In the genomic region with DNA sequence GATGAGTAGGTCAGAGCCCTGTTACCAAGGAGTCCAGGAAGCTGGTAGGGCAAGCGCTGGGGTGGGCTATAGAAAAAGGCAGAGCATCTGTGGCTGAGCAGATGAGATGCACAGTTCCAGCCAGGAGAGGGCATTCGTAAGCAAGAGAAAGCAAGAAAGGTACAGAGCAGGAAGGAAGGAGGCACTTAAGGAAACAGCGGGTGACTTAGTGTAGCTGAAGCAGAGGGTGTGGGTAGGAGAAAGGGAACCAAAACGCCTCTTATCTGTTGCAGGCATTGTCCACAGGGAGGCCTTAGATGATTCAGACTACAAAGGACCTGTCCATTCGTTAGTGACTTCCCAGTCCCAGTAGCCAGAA, we compare ENCODE assay signal across 8 mouse cellular contexts. TPM values are rescaled to one million over a fixed set of nuclear protein-coding genes. Genes with fewer than 3 reads are reported as not detected.
DNase-seq lines count a peak whose midpoint lies in the region; ATAC-seq and TF ChIP-seq lines count a peak whose summit lies in the region.

No protein-coding gene starts in this region.

- no peak overlapping the region for H3K27ac ChIP-seq in cortical plate, adult 2 months (ENCODE audit: insufficient read depth, low read length)
- H3K27ac ChIP-seq in heart, embryonic 16.5 days (ENCODE audit: low read length) = peak overlapping the region; percentile 19

- peak; percentile 19; the same call in 1 of the 2 replicates for ATAC-seq in heart, embryonic 16.5 days (replicated peaks; ENCODE audit: extremely low read depth, insufficient read depth, low FRiP score)

- H3K27me3 ChIP-seq in heart, embryonic 16.5 days (ENCODE audit: control insufficient read depth, insufficient read depth, low read length) = no peaks in the 10 kb centered on the region
- H3K27me3 ChIP-seq in megakaryocyte, embryonic 14.5 days (replicated peaks) = no peaks in the 10 kb centered on the region

- peak overlapping the region; percentile 72 for H3K4me3 ChIP-seq in cortical plate, adult 2 months (ENCODE audit: insufficient read depth, low read length)
- peak overlapping the region; percentile 98 for H3K4me3 ChIP-seq in heart, embryonic 16.5 days (ENCODE audit: low read length)
- H3K4me3 ChIP-seq in megakaryocyte, embryonic 14.5 days (replicated peaks) = peak overlapping the region; percentile 99

- TF ChIP-seq POLR2A in cortical plate, adult 2 months (IDR thresholded peaks at IDR 0.05; ENCODE audit: extremely low read depth, insufficient read depth, low read length) = no peak

- peak overlapping the region; percentile 92 for H3K4me2 ChIP-seq in heart, embryonic 16.5 days (ENCODE audit: low read depth, low read length)

- TF ChIP-seq CTCF in cortical plate, adult 2 months (IDR thresholded peaks at IDR 0.05; ENCODE audit: extremely low read depth, insufficient read depth, low read length) = peak; percentile 61

- peak overlapping the region; percentile 98; the same call in 1 of the 2 replicates for H3K9ac ChIP-seq in heart, embryonic 16.5 days (ENCODE audit: low read length)

- WGBS in heart, embryonic 16.5 days = 18% methylated on average over 5 of the region's 5 CpGs

- intact Hi-C loops in left cerebral cortex, postnatal 14 days (cut with DNase I) = no loop called here

- no peaks in the 10 kb centered on the region for H3K9me3 ChIP-seq in heart, embryonic 16.5 days (replicated peaks; ENCODE audit: control insufficient read depth, low read length)
- H3K9me3 ChIP-seq in megakaryocyte, embryonic 14.5 days = no peaks in the 10 kb centered on the region

- H3K4me1 ChIP-seq in cortical plate, adult 2 months (ENCODE audit: control insufficient read depth, insufficient read depth, low read length) = peaks cover 11% of the 10 kb centered on the region
- H3K4me1 ChIP-seq in heart, embryonic 16.5 days (ENCODE audit: control insufficient read depth, insufficient read depth, low read length) = peaks cover 38% of the 10 kb centered on the region
- peaks cover 68% of the 10 kb centered on the region for H3K4me1 ChIP-seq in megakaryocyte, embryonic 14.5 days

- H3K36me3 ChIP-seq in heart, embryonic 16.5 days (ENCODE audit: control insufficient read depth, insufficient read depth) = peaks cover 9% of the 10 kb centered on the region; the same call in 1 of the 2 replicates
- peaks cover 39% of the 10 kb centered on the region for H3K36me3 ChIP-seq in megakaryocyte, embryonic 14.5 days (replicated peaks; ENCODE audit: low read length)

- peak; percentile 53 to 64 for DNase-seq in left cerebral cortex, adult 18-20 months (ENCODE audit: low spot score in 2 of 2)
- no peak for DNase-seq in left cerebral cortex, adult 11 months (ENCODE audit: low spot score)
- DNase-seq in left cerebral cortex, postnatal 14 days (ENCODE audit: low spot score in 2 of 2) = peak; percentile 62 to 69
- DNase-seq in spleen, adult 12 weeks (ENCODE audit: low spot score) = peak; percentile 10
- no peak for DNase-seq in gastrocnemius, adult 18-20 months (ENCODE audit: low spot score)

RNA-seq across cellular contexts. Expression of a gene that starts 2.4 kb away (rescaled TPM):
- total RNA-seq in left cerebral cortex, adult 18-20 months (2021) = 10 to 100 TPM; 73.4 to 79.2 TPM
- polyA plus RNA-seq in cortical plate, adult 2 months (2012; rRNA removed) = 65.9 and 68.4 TPM in 2 replicates
- 76.4 and 81.7 TPM in 2 replicates for polyA plus RNA-seq in heart, embryonic 16.5 days (2015; fragmentation: Nextera tagmentation; extraction: Ambion mirVana)
- 10 to 100 TPM; 90.8 to 90.9 TPM for total RNA-seq in left cerebral cortex, postnatal 14 days (2021)
- 88.7 and 308 TPM in 2 replicates for polyA plus RNA-seq in megakaryocyte, embryonic 14.5 days (2012; ENCODE audit: insufficient read depth, low replicate concordance)
- 10 to 100 TPM; 29.5 to 30.8 TPM for total RNA-seq in gastrocnemius, adult 18-20 months (2021)

RNA-seq across cellular contexts. Expression of a gene that starts 15.2 kb away (rescaled TPM):
- 10 to 100 TPM; 14.1 to 17.5 TPM for total RNA-seq in left cerebral cortex, adult 18-20 months (2021)
- polyA plus RNA-seq in cortical plate, adult 2 months (2012; rRNA removed) = 20.0 and 21.5 TPM in 2 replicates
- 18.9 and 19.2 TPM in 2 replicates for polyA plus RNA-seq in heart, embryonic 16.5 days (2015; fragmentation: Nextera tagmentation; extraction: Ambion mirVana)
- 10 to 100 TPM; 17.9 to 20.4 TPM for total RNA-seq in left cerebral cortex, postnatal 14 days (2021)
- polyA plus RNA-seq in megakaryocyte, embryonic 14.5 days (2012; ENCODE audit: insufficient read depth, low replicate concordance) = not detected in 2 replicates
- total RNA-seq in gastrocnemius, adult 18-20 months (2021) = 10 to 100 TPM; 11.3 to 12.7 TPM

RNA-seq across cellular contexts. Expression of a gene that starts 44.9 kb away (rescaled TPM):
- total RNA-seq in left cerebral cortex, adult 18-20 months (2021) = under 1 TPM; 0.72 to 0.94 TPM
- polyA plus RNA-seq in cortical plate, adult 2 months (2012; rRNA removed) = 0.78 and 0.90 TPM in 2 replicates
- polyA plus RNA-seq in heart, embryonic 16.5 days (2015; fragmentation: Nextera tagmentation; extraction: Ambion mirVana) = 12.8 and 14.8 TPM in 2 replicates
- under 1 TPM; 0.90 to 0.99 TPM for total RNA-seq in left cerebral cortex, postnatal 14 days (2021)
- polyA plus RNA-seq in megakaryocyte, embryonic 14.5 days (2012; ENCODE audit: insufficient read depth, low replicate concordance) = not detected in 2 replicates
- total RNA-seq in gastrocnemius, adult 18-20 months (2021) = 1 to 10 TPM; 1.6 to 3.3 TPM

RNA-seq across cellular contexts. Expression of a gene that starts 48.8 kb away (rescaled TPM):
- total RNA-seq in left cerebral cortex, adult 18-20 months (2021) = not detected
- polyA plus RNA-seq in cortical plate, adult 2 months (2012; rRNA removed) = not detected in 2 replicates
- 0.88 TPM in 1 of 2 replicates, not detected in the other for polyA plus RNA-seq in heart, embryonic 16.5 days (2015; fragmentation: Nextera tagmentation; extraction: Ambion mirVana)
- total RNA-seq in left cerebral cortex, postnatal 14 days (2021) = not detected
- polyA plus RNA-seq in megakaryocyte, embryonic 14.5 days (2012; ENCODE audit: insufficient read depth, low replicate concordance) = not detected in 2 replicates
- total RNA-seq in gastrocnemius, adult 18-20 months (2021) = not detected

Comparison
In these comparisons a context has a peak if more than half of its experiments do, and no peak if none do; other contexts are left out.
1. DNase-seq: peak in left cerebral cortex, adult 18-20 months (2 of 2), left cerebral cortex, postnatal 14 days (2 of 2) and spleen, adult 12 weeks (single experiment); none in left cerebral cortex, adult 11 months (single experiment) and gastrocnemius, adult 18-20 months (single experiment).
2. Peak in every context shown above with its lines, with median percentiles within 50 percentile points of each other: H3K4me3 ChIP-seq.